Comparison of ENCODE assay signal across 8 mouse cellular contexts in genomic region chr9:63132673-63133601, GRCm38 (mm10). TPM values are rescaled to one million over a fixed set of nuclear protein-coding genes. Genes with fewer than 3 reads are reported as not detected.
DNase-seq lines count a peak whose midpoint lies in the region; ATAC-seq lines count a peak whose summit lies in the region.

No protein-coding gene starts in this region.

- H3K36me3 ChIP-seq in intestine, embryonic 16.5 days (ENCODE audit: control insufficient read depth, insufficient read depth, low read length) = no peaks in the 10 kb centered on the region

- intact Hi-C loops in gastrocnemius, postnatal 36 days (cut with DNase I) = no loop called here
- intact Hi-C loops in left cerebral cortex, postnatal 25 days (cut with DNase I) = loop anchor here (10.0 kb wide), 2 partner anchors 622 to 848 kb away; partner anchors contain the start of genes Smad3 and Spesp1

- peak overlapping the region; percentile 89 for H3K27ac ChIP-seq in intestine, embryonic 16.5 days (ENCODE audit: low read length)

- peaks cover 11% of the 10 kb centered on the region for H3K4me1 ChIP-seq in intestine, embryonic 16.5 days (ENCODE audit: control insufficient read depth, insufficient read depth, low read length)

- peaks cover 41% of the 10 kb centered on the region for H3K27me3 ChIP-seq in intestine, embryonic 16.5 days (replicated peaks; ENCODE audit: control insufficient read depth, insufficient read depth, low read length)

- H3K4me3 ChIP-seq in intestine, embryonic 16.5 days (ENCODE audit: low read length) = peak overlapping the region; percentile 72

- no peaks in the 10 kb centered on the region for H3K9me3 ChIP-seq in intestine, embryonic 16.5 days (ENCODE audit: control insufficient read depth, low read length)

- peak overlapping the region; percentile 81 for H3K9ac ChIP-seq in intestine, embryonic 16.5 days (ENCODE audit: low read depth, low read length)

- peak; percentile 99 for ATAC-seq in intestine, embryonic 16.5 days

- WGBS in intestine, embryonic 16.5 days = under 1% methylated on average over 48 of the region's 48 CpGs

- peak overlapping the region; percentile 88 for H3K4me2 ChIP-seq in intestine, embryonic 16.5 days (ENCODE audit: low read depth, low read length)

- DNase-seq in adrenal gland, adult (ENCODE audit: inconsistent age in 2 of 2, low spot score in 1 of 2) = peak; percentile 97 to 98
- DNase-seq in embryo, embryonic 10 days (ENCODE audit: low spot score) = peak; percentile 98
- peak; percentile 90 to 94 for DNase-seq in gastrocnemius, postnatal 36 days
- DNase-seq in left cerebral cortex, postnatal 25 days (ENCODE audit: low spot score in 2 of 2) = peak; percentile 95 to 98
- peak; percentile 97 for DNase-seq in mesoderm, embryonic 11.5 days (ENCODE audit: low read depth, low spot score)
- DNase-seq in right cerebral cortex, postnatal 25 days = peak; percentile 95
- peak; percentile 93 to 95 for DNase-seq in urinary bladder, postnatal 36 days (ENCODE audit: low spot score in 2 of 2)

RNA-seq across cellular contexts. Expression of gene Skor1, which starts 15.8 kb away (rescaled TPM):
- total RNA-seq in gastrocnemius, postnatal 36 days (2021) = under 1 TPM; 0.08 to 0.10 TPM
- polyA plus RNA-seq in intestine, embryonic 16.5 days (2015; fragmentation: Nextera tagmentation; extraction: Ambion mirVana) = not detected in 2 replicates
- under 1 TPM; 0.09 to 0.11 TPM for total RNA-seq in left cerebral cortex, postnatal 25 days (2021)

Comparison
In these comparisons a context has a peak if more than half of its experiments do, and no peak if none do; other contexts are left out.
1. Peak in every context shown above with its lines: DNase-seq, ATAC-seq, H3K4me3 ChIP-seq and H3K27ac ChIP-seq.